Mouse (Mus musculus): ENCODE data around the gene Kpna6. TPM values are rescaled to one million over a fixed set of nuclear protein-coding genes. Genes with fewer than 3 reads are reported as not detected.

Gene Kpna6
- polyA plus RNA-seq, 1 experiment from 2014 or later = 16.8 TPM

- Histone ChIP-seq H3K9ac (peak overlapping the region; percentile 79), H3K4me2 (peak overlapping the region; percentile 77), H3K36me3 (peaks cover 32% of the 10 kb centered on the region), H3K27ac (ENCODE audit: poor library complexity, severe bottlenecking) (peak overlapping the region; percentile 83), H3K9me3 (replicated peaks) (no peaks in the 10 kb centered on the region), H3K4me3 (peak overlapping the region; percentile 72), H3K4me1 (replicated peaks) (peaks cover 19% of the 10 kb centered on the region), H3K27me3 (replicated peaks) (no peaks in the 10 kb centered on the region)
- no peak; the same call in 1 of the 2 replicates for ATAC-seq (ENCODE audit: insufficient number of reproducible peaks, low FRiP score)
- WGBS = 19% methylated on average over 6 of the region's 6 CpGs
Measured at GRCm38 (mm10) chr4:129695815-129696157, 23.2 kb upstream of the Kpna6 start.

- ATAC-seq (ENCODE audit: insufficient number of reproducible peaks, low FRiP score) = no peak
- Histone ChIP-seq H3K27me3 (replicated peaks) (no peaks in the 10 kb centered on the region), H3K9me3 (replicated peaks) (no peaks in the 10 kb centered on the region), H3K4me3 (no peak overlapping the region), H3K9ac (no peak overlapping the region), H3K27ac (ENCODE audit: poor library complexity, severe bottlenecking) (no peak overlapping the region), H3K4me2 (no peak overlapping the region), H3K36me3 (peaks cover 89% of the 10 kb centered on the region), H3K4me1 (replicated peaks) (no peaks in the 10 kb centered on the region)
- WGBS = 93% methylated on average over 6 of the region's 6 CpGs
Measured at GRCm38 (mm10) chr4:129684531-129684930, 12.0 kb upstream of the Kpna6 start.

- H3K4me2 ChIP-seq = no peak overlapping the region
- H3K36me3 ChIP-seq = peaks cover 88% of the 10 kb centered on the region
- H3K27ac ChIP-seq (ENCODE audit: poor library complexity, severe bottlenecking) = no peak overlapping the region
- no peaks in the 10 kb centered on the region for H3K27me3 ChIP-seq (replicated peaks)
- WGBS = 84% methylated on average over 11 of the region's 11 CpGs
- no peak overlapping the region for H3K9ac ChIP-seq
- no peak for ATAC-seq (ENCODE audit: insufficient number of reproducible peaks, low FRiP score)
- H3K4me3 ChIP-seq = no peak overlapping the region
- no peaks in the 10 kb centered on the region for H3K4me1 ChIP-seq (replicated peaks)
- no peaks in the 10 kb centered on the region for H3K9me3 ChIP-seq (replicated peaks)
Measured at GRCm38 (mm10) chr4:129683901-129684493, 11.4 kb upstream of the Kpna6 start.

- peaks cover 91% of the 10 kb centered on the region for H3K36me3 ChIP-seq
- 96% methylated on average over 11 of the region's 11 CpGs for WGBS
- H3K9me3 ChIP-seq (replicated peaks) = no peaks in the 10 kb centered on the region
- no peak overlapping the region for H3K9ac ChIP-seq
- H3K4me3 ChIP-seq = no peak overlapping the region
- no peaks in the 10 kb centered on the region for H3K4me1 ChIP-seq (replicated peaks)
- H3K4me2 ChIP-seq = no peak overlapping the region
- ATAC-seq (ENCODE audit: insufficient number of reproducible peaks, low FRiP score) = no peak
- H3K27me3 ChIP-seq (replicated peaks) = no peaks in the 10 kb centered on the region
- no peak overlapping the region for H3K27ac ChIP-seq (ENCODE audit: poor library complexity, severe bottlenecking)
Measured at GRCm38 (mm10) chr4:129681837-129682236, 9.3 kb upstream of the Kpna6 start.

GRCm38 (mm10) chr4:129672878-129673449 lies 397 bp upstream of the Kpna6 start:
- WGBS = 5% methylated on average over 10 of the region's 10 CpGs
- Histone ChIP-seq H3K4me1 (replicated peaks) (peaks cover 15% of the 10 kb centered on the region), H3K27me3 (replicated peaks) (no peaks in the 10 kb centered on the region), H3K9ac (peak overlapping the region; percentile 99), H3K4me2 (peak overlapping the region; percentile 90), H3K36me3 (peaks cover 27% of the 10 kb centered on the region), H3K27ac (ENCODE audit: poor library complexity, severe bottlenecking) (peak overlapping the region; percentile 93), H3K4me3 (peak overlapping the region; percentile 98), H3K9me3 (replicated peaks) (no peaks in the 10 kb centered on the region)
- ATAC-seq (ENCODE audit: insufficient number of reproducible peaks, low FRiP score) = peak; percentile 33

- peaks cover 15% of the 10 kb centered on the region for H3K4me1 ChIP-seq (replicated peaks)
Measured at GRCm38 (mm10) chr4:129671491-129672082, 980 bp downstream of the Kpna6 start.

GRCm38 (mm10) chr4:129662255-129662813 lies 10.2 kb downstream of the Kpna6 start:
- Histone ChIP-seq H3K27ac (ENCODE audit: poor library complexity, severe bottlenecking) (no peak overlapping the region), H3K9me3 (replicated peaks) (no peaks in the 10 kb centered on the region), H3K4me2 (no peak overlapping the region), H3K4me1 (replicated peaks) (no peaks in the 10 kb centered on the region), H3K9ac (no peak overlapping the region), H3K4me3 (no peak overlapping the region), H3K27me3 (replicated peaks) (no peaks in the 10 kb centered on the region), H3K36me3 (peaks cover 72% of the 10 kb centered on the region)
- ATAC-seq (ENCODE audit: insufficient number of reproducible peaks, low FRiP score) = no peak
- WGBS = 78% methylated on average over 3 of the region's 3 CpGs

More at GRCm38 (mm10) chr4:129671491-129672082, 980 bp downstream of the Kpna6 start:
- Histone ChIP-seq H3K9ac (peak overlapping the region; percentile 99), H3K27me3 (replicated peaks) (no peaks in the 10 kb centered on the region), H3K9me3 (replicated peaks) (no peaks in the 10 kb centered on the region), H3K4me3 (peak overlapping the region; percentile 98), H3K4me2 (peak overlapping the region; percentile 90), H3K36me3 (peaks cover 22% of the 10 kb centered on the region), H3K27ac (ENCODE audit: poor library complexity, severe bottlenecking) (peak overlapping the region; percentile 93)
- 6% methylated on average over 12 of the region's 12 CpGs for WGBS
- 0 out of 2 replicates have a peak, but pooled peaks have one; percentile 34 for ATAC-seq (ENCODE audit: insufficient number of reproducible peaks, low FRiP score)

- Histone ChIP-seq H3K4me3 (no peak overlapping the region), H3K4me2 (no peak overlapping the region), H3K9ac (no peak overlapping the region), H3K4me1 (replicated peaks) (no peaks in the 10 kb centered on the region), H3K36me3 (peaks cover 73% of the 10 kb centered on the region), H3K27ac (ENCODE audit: poor library complexity, severe bottlenecking) (no peak overlapping the region), H3K27me3 (replicated peaks) (no peaks in the 10 kb centered on the region), H3K9me3 (replicated peaks) (no peaks in the 10 kb centered on the region)
- 93% methylated on average over 3 of the region's 3 CpGs for WGBS
- ATAC-seq (ENCODE audit: insufficient number of reproducible peaks, low FRiP score) = no peak
Measured at GRCm38 (mm10) chr4:129661584-129661983, 11.0 kb downstream of the Kpna6 start.

- ATAC-seq (ENCODE audit: insufficient number of reproducible peaks, low FRiP score) = no peak
- WGBS = 89% methylated on average over 14 of the region's 14 CpGs
- Histone ChIP-seq H3K9me3 (replicated peaks) (no peaks in the 10 kb centered on the region), H3K27me3 (replicated peaks) (no peaks in the 10 kb centered on the region), H3K9ac (no peak overlapping the region), H3K4me2 (no peak overlapping the region), H3K4me3 (no peak overlapping the region), H3K36me3 (peaks cover 94% of the 10 kb centered on the region), H3K4me1 (replicated peaks) (no peaks in the 10 kb centered on the region), H3K27ac (ENCODE audit: poor library complexity, severe bottlenecking) (no peak overlapping the region)
Measured at GRCm38 (mm10) chr4:129654770-129655169, 17.8 kb downstream of the Kpna6 start.

- no peak overlapping the region for H3K9ac ChIP-seq
- H3K4me1 ChIP-seq (replicated peaks) = no peaks in the 10 kb centered on the region
- WGBS = 95% methylated on average over 8 of the region's 8 CpGs
- no peaks in the 10 kb centered on the region for H3K27me3 ChIP-seq (replicated peaks)
- no peak overlapping the region for H3K4me3 ChIP-seq
- ATAC-seq (ENCODE audit: insufficient number of reproducible peaks, low FRiP score) = no peak
- no peak overlapping the region for H3K27ac ChIP-seq (ENCODE audit: poor library complexity, severe bottlenecking)
- H3K9me3 ChIP-seq (replicated peaks) = no peaks in the 10 kb centered on the region
- peaks cover 95% of the 10 kb centered on the region for H3K36me3 ChIP-seq
- no peak overlapping the region for H3K4me2 ChIP-seq
Measured at GRCm38 (mm10) chr4:129650359-129650758, 22.2 kb downstream of the Kpna6 start.

GRCm38 (mm10) chr4:129648656-129649055 lies 23.9 kb downstream of the Kpna6 start:
- Histone ChIP-seq H3K36me3 (peaks cover 93% of the 10 kb centered on the region), H3K9ac (no peak overlapping the region), H3K27me3 (replicated peaks) (no peaks in the 10 kb centered on the region), H3K27ac (ENCODE audit: poor library complexity, severe bottlenecking) (no peak overlapping the region), H3K9me3 (replicated peaks) (no peaks in the 10 kb centered on the region), H3K4me2 (no peak overlapping the region), H3K4me3 (no peak overlapping the region), H3K4me1 (replicated peaks) (no peaks in the 10 kb centered on the region)
- ATAC-seq (ENCODE audit: insufficient number of reproducible peaks, low FRiP score) = no peak
- 73% methylated on average over 1 of the region's 1 CpGs for whole genome bisulfite sequencing
